Mouse (Mus musculus): ENCODE measurements around the gene Vmn1r112.
"Not testable (repeated sequence)": the region's sequence is repeated elsewhere in the genome, so short reads cannot be mapped to it uniquely, and the experiment has no call there.

Gene Vmn1r112

GRCm38 (mm10) chr7:20770885-20771284 is at the start of gene Vmn1r112:
Gene Vmn1r112 (plus strand): TSS chr7:20771185.
- not testable (repeated sequence) for DNase-seq (ENCODE audit: low read depth in 2 of 2, low spot score in 2 of 2)

GRCm38 (mm10) chr7:20730524-20730923 is 40.5 kb upstream of the Vmn1r112 start, which contains the start of gene Gm10668:
Gene Gm10668 (minus strand): TSS chr7:20730624.
- DNase-seq (ENCODE audit: low read depth in 2 of 2, low spot score in 2 of 2) = not testable (repeated sequence)

- not testable (repeated sequence) for DNase-seq (ENCODE audit: low read depth in 2 of 2, low spot score in 2 of 2)
Observed at GRCm38 (mm10) chr7:20786985-20787384, 16.0 kb downstream of the Vmn1r112 start, which contains the start of gene Vmn1r113. Gene Vmn1r113 (plus strand): TSS chr7:20787285.

GRCm38 (mm10) chr7:20812086-20812485 is 41.1 kb downstream of the Vmn1r112 start, which contains the start of gene Vmn1r114:
Gene Vmn1r114 (minus strand): TSS chr7:20812186.
- not testable (repeated sequence) for DNase-seq (ENCODE audit: low read depth in 2 of 2, low spot score in 2 of 2)
